Mouse (Mus musculus): ENCODE results near the gene Rgsl1. TPM values are rescaled to one million over a fixed set of nuclear protein-coding genes. Genes with fewer than 3 reads are reported as not detected.
"Not testable (repeated sequence)": the region's sequence is repeated elsewhere in the genome, so short reads cannot be mapped to it uniquely, and the experiment has no call there.

Rgsl1 gene
- not detected for total RNA-seq (2022)

GRCm38 (mm10) chr1:153844042-153844441 lies at the start of gene Rgsl1:
Gene Rgsl1 (minus strand): TSS chr1:153844142.
- DNase-seq (ENCODE audit: low spot score) = no peak

- DNase-seq (ENCODE audit: low spot score) = no peak
These were observed 47.5 kb upstream of the Rgsl1 start, which contains the start of gene Teddm1a for GRCm38 (mm10) chr1:153891442-153891841. Gene Teddm1a (plus strand): TSS chr1:153891742.

GRCm38 (mm10) chr1:153890121-153890520 lies 46.2 kb upstream of the Rgsl1 start:
- DNase-seq (ENCODE audit: low spot score) = no peak

- no peak for DNase-seq (ENCODE audit: low spot score)
These were observed 42.2 kb upstream of the Rgsl1 start for GRCm38 (mm10) chr1:153886024-153886633.

GRCm38 (mm10) chr1:153880391-153880790 lies 36.4 kb upstream of the Rgsl1 start:
- DNase-seq (ENCODE audit: low spot score) = not testable (repeated sequence)

GRCm38 (mm10) chr1:153874045-153874444 lies 30.1 kb upstream of the Rgsl1 start, which contains the start of gene Teddm1b:
Gene Teddm1b (plus strand): TSS chr1:153874345.
- no peak for DNase-seq (ENCODE audit: low spot score)

- no peak for DNase-seq (ENCODE audit: low spot score)
These were observed 12.0 kb upstream of the Rgsl1 start for GRCm38 (mm10) chr1:153855946-153856345.

GRCm38 (mm10) chr1:153852696-153853095 lies 8.8 kb upstream of the Rgsl1 start:
- not testable (repeated sequence) for DNase-seq (ENCODE audit: low spot score)

- no peak for DNase-seq (ENCODE audit: low spot score)
These were observed 2.9 kb upstream of the Rgsl1 start for GRCm38 (mm10) chr1:153846867-153847266.

- no peak for DNase-seq (ENCODE audit: low spot score)
These were observed 2.5 kb upstream of the Rgsl1 start for GRCm38 (mm10) chr1:153846420-153846819.

GRCm38 (mm10) chr1:153842121-153842740 lies 1.7 kb downstream of the Rgsl1 start:
- DNase-seq (ENCODE audit: low spot score) = no peak

GRCm38 (mm10) chr1:153836036-153836435 lies 7.9 kb downstream of the Rgsl1 start:
- DNase-seq (ENCODE audit: low spot score) = no peak

GRCm38 (mm10) chr1:153830746-153831145 lies 13.2 kb downstream of the Rgsl1 start:
- no peak for DNase-seq (ENCODE audit: low spot score)

- DNase-seq (ENCODE audit: low spot score) = no peak
These were observed 23.7 kb downstream of the Rgsl1 start for GRCm38 (mm10) chr1:153820216-153820615.

- DNase-seq (ENCODE audit: low spot score) = no peak
These were observed 29.7 kb downstream of the Rgsl1 start for GRCm38 (mm10) chr1:153814278-153814677.

GRCm38 (mm10) chr1:153807390-153807993 lies 36.5 kb downstream of the Rgsl1 start:
- DNase-seq (ENCODE audit: low spot score) = peak; percentile 63

GRCm38 (mm10) chr1:153803530-153803929 lies 40.4 kb downstream of the Rgsl1 start:
- peak; percentile 33 for DNase-seq (ENCODE audit: low spot score)

GRCm38 (mm10) chr1:153802691-153803090 lies 41.3 kb downstream of the Rgsl1 start:
- peak; percentile 36 for DNase-seq (ENCODE audit: low spot score)

GRCm38 (mm10) chr1:153794241-153794640 lies 49.7 kb downstream of the Rgsl1 start:
- no peak for DNase-seq (ENCODE audit: low spot score)

- DNase-seq (ENCODE audit: low spot score) = no peak
These were observed 53.2 kb downstream of the Rgsl1 start for GRCm38 (mm10) chr1:153790708-153791107.

GRCm38 (mm10) chr1:153785608-153786007 lies 58.3 kb downstream of the Rgsl1 start:
- DNase-seq (ENCODE audit: low spot score) = no peak

- no peak for DNase-seq (ENCODE audit: low spot score)
These were observed 60.6 kb downstream of the Rgsl1 start for GRCm38 (mm10) chr1:153783339-153783738.

- DNase-seq (ENCODE audit: low spot score) = no peak
These were observed 65.7 kb downstream of the Rgsl1 start for GRCm38 (mm10) chr1:153778205-153778604.

All from heart, adult 8-10 months (tissue).